Mouse (Mus musculus): ENCODE results near the gene Etnk2.

DNA sequence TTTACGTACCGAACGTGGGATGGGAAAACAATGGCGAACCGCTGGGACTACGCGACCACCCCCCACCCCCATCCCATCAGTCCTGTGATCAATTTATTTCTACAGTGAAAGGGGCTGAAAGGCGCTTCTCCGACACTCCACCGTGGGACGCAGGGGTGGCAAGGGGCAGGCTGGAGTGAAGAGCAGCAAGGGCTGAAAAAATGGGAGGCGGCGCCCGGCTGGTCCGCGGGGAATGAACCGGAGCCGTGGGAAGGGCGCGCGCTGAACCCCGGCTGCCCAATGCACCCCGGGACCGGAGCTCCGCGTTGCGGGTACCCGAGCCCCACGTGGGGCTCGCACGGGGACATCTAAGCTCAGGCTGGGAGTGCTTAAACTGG lies 59.8 kb downstream of the Etnk2 start:
- no peak for TF ChIP-seq CTCF (IDR thresholded peaks at IDR 0.05; ENCODE audit: control insufficient read depth, insufficient read depth, insufficient replicate concordance, low read depth, low read length)
- TF ChIP-seq POLR2A (IDR thresholded peaks at IDR 0.05; ENCODE audit: control insufficient read depth, low read depth, low read length): no peak
